Mouse (Mus musculus): ENCODE data around the gene Scrn3. TPM values are rescaled to one million over a fixed set of nuclear protein-coding genes. Genes with fewer than 3 reads are reported as not detected.

Scrn3 gene
- polyA plus RNA-seq, 1 experiment from 2014 or later = 7.8 TPM

GRCm38 (mm10) chr2:73266623-73267022, 45.8 kb upstream of the Scrn3 start:
- Histone ChIP-seq H3K4me2 (replicated peaks; ENCODE audit: low read depth) (no peak overlapping the region), H3K9ac (ENCODE audit: low read depth, low read length) (no peak overlapping the region), H3K27me3 (replicated peaks; ENCODE audit: control insufficient read depth, insufficient read depth, low read length) (peaks cover 89% of the 10 kb centered on the region), H3K4me3 (ENCODE audit: low read depth, low read length) (no peak overlapping the region), H3K36me3 (ENCODE audit: control insufficient read depth, insufficient read depth) (no peaks in the 10 kb centered on the region), H3K27ac (ENCODE audit: low read depth, low read length) (no peak overlapping the region), H3K9me3 (ENCODE audit: control insufficient read depth) (no peaks in the 10 kb centered on the region), H3K4me1 (replicated peaks; ENCODE audit: control insufficient read depth, insufficient read depth, low read length) (peaks cover 10% of the 10 kb centered on the region; the same call in 1 of the 2 replicates)
- TF ChIP-seq CTCF (IDR thresholded peaks at IDR 0.05; ENCODE audit: low read depth) = no peak
- 47% methylated on average over 1 of the region's 1 CpGs for WGBS
- no peak for ATAC-seq

- Histone ChIP-seq H3K27me3 (replicated peaks; ENCODE audit: control insufficient read depth, insufficient read depth, low read length) (peaks cover 88% of the 10 kb centered on the region), H3K36me3 (ENCODE audit: control insufficient read depth, insufficient read depth) (no peaks in the 10 kb centered on the region), H3K9me3 (ENCODE audit: control insufficient read depth) (no peaks in the 10 kb centered on the region), H3K4me1 (replicated peaks; ENCODE audit: control insufficient read depth, insufficient read depth, low read length) (peaks cover 14% of the 10 kb centered on the region; the same call in 1 of the 2 replicates), H3K4me2 (replicated peaks; ENCODE audit: low read depth) (no peak overlapping the region), H3K27ac (ENCODE audit: low read depth, low read length) (no peak overlapping the region), H3K9ac (ENCODE audit: low read depth, low read length) (no peak overlapping the region), H3K4me3 (ENCODE audit: low read depth, low read length) (no peak overlapping the region)
- TF ChIP-seq CTCF (IDR thresholded peaks at IDR 0.05; ENCODE audit: low read depth) = no peak
- ATAC-seq = no peak
- 16% methylated on average over 3 of the region's 3 CpGs for WGBS
Measured at GRCm38 (mm10) chr2:73267231-73267630, 45.2 kb upstream of the Scrn3 start.

GRCm38 (mm10) chr2:73267818-73268217, 44.6 kb upstream of the Scrn3 start:
- H3K4me2 ChIP-seq (replicated peaks; ENCODE audit: low read depth) = no peak overlapping the region
- peaks cover 88% of the 10 kb centered on the region for H3K27me3 ChIP-seq (replicated peaks; ENCODE audit: control insufficient read depth, insufficient read depth, low read length)
- no peak overlapping the region for H3K27ac ChIP-seq (ENCODE audit: low read depth, low read length)
- no peaks in the 10 kb centered on the region for H3K36me3 ChIP-seq (ENCODE audit: control insufficient read depth, insufficient read depth)
- peaks cover 14% of the 10 kb centered on the region; the same call in 1 of the 2 replicates for H3K4me1 ChIP-seq (replicated peaks; ENCODE audit: control insufficient read depth, insufficient read depth, low read length)
- H3K9ac ChIP-seq (ENCODE audit: low read depth, low read length) = no peak overlapping the region
- 5% methylated on average over 4 of the region's 4 CpGs for WGBS
- no peak for ATAC-seq
- H3K4me3 ChIP-seq (ENCODE audit: low read depth, low read length) = no peak overlapping the region
- no peak for TF ChIP-seq CTCF (IDR thresholded peaks at IDR 0.05; ENCODE audit: low read depth)
- H3K9me3 ChIP-seq (ENCODE audit: control insufficient read depth) = no peaks in the 10 kb centered on the region

- Histone ChIP-seq H3K27me3 (replicated peaks; ENCODE audit: control insufficient read depth, insufficient read depth, low read length) (peaks cover 93% of the 10 kb centered on the region), H3K4me1 (replicated peaks; ENCODE audit: control insufficient read depth, insufficient read depth, low read length) (peaks cover 14% of the 10 kb centered on the region; the same call in 1 of the 2 replicates), H3K4me3 (ENCODE audit: low read depth, low read length) (no peak overlapping the region), H3K36me3 (ENCODE audit: control insufficient read depth, insufficient read depth) (no peaks in the 10 kb centered on the region), H3K4me2 (replicated peaks; ENCODE audit: low read depth) (no peak overlapping the region), H3K9ac (ENCODE audit: low read depth, low read length) (no peak overlapping the region), H3K9me3 (ENCODE audit: control insufficient read depth) (no peaks in the 10 kb centered on the region), H3K27ac (ENCODE audit: low read depth, low read length) (no peak overlapping the region)
- 4% methylated on average over 12 of the region's 12 CpGs for WGBS
- TF ChIP-seq CTCF (IDR thresholded peaks at IDR 0.05; ENCODE audit: low read depth) = no peak
- no peak for ATAC-seq
Measured at GRCm38 (mm10) chr2:73268281-73268680, 44.1 kb upstream of the Scrn3 start.

- no peak for ATAC-seq
- peaks cover 94% of the 10 kb centered on the region for H3K27me3 ChIP-seq (replicated peaks; ENCODE audit: control insufficient read depth, insufficient read depth, low read length)
Measured at GRCm38 (mm10) chr2:73268836-73269395, 43.5 kb upstream of the Scrn3 start.

GRCm38 (mm10) chr2:73269666-73270065, 42.7 kb upstream of the Scrn3 start:
- ATAC-seq = no peak
- Histone ChIP-seq H3K9ac (ENCODE audit: low read depth, low read length) (no peak overlapping the region), H3K27ac (ENCODE audit: low read depth, low read length) (no peak overlapping the region), H3K36me3 (ENCODE audit: control insufficient read depth, insufficient read depth) (no peaks in the 10 kb centered on the region), H3K4me3 (ENCODE audit: low read depth, low read length) (0 out of 2 replicates have a peak overlapping the region, but pooled peaks have one; percentile 2), H3K4me2 (replicated peaks; ENCODE audit: low read depth) (no peak overlapping the region), H3K27me3 (replicated peaks; ENCODE audit: control insufficient read depth, insufficient read depth, low read length) (peaks cover 94% of the 10 kb centered on the region), H3K9me3 (ENCODE audit: control insufficient read depth) (no peaks in the 10 kb centered on the region), H3K4me1 (replicated peaks; ENCODE audit: control insufficient read depth, insufficient read depth, low read length) (peaks cover 14% of the 10 kb centered on the region; the same call in 1 of the 2 replicates)
- WGBS = 3% methylated on average over 16 of the region's 17 CpGs
- no peak for TF ChIP-seq CTCF (IDR thresholded peaks at IDR 0.05; ENCODE audit: low read depth)

More at GRCm38 (mm10) chr2:73268836-73269395, 43.5 kb upstream of the Scrn3 start:
- Histone ChIP-seq H3K27ac (ENCODE audit: low read depth, low read length) (no peak overlapping the region), H3K9me3 (ENCODE audit: control insufficient read depth) (no peaks in the 10 kb centered on the region), H3K9ac (ENCODE audit: low read depth, low read length) (no peak overlapping the region), H3K4me3 (ENCODE audit: low read depth, low read length) (no peak overlapping the region), H3K36me3 (ENCODE audit: control insufficient read depth, insufficient read depth) (no peaks in the 10 kb centered on the region), H3K4me1 (replicated peaks; ENCODE audit: control insufficient read depth, insufficient read depth, low read length) (peaks cover 14% of the 10 kb centered on the region; the same call in 1 of the 2 replicates), H3K4me2 (replicated peaks; ENCODE audit: low read depth) (no peak overlapping the region)
- 10% methylated on average over 8 of the region's 8 CpGs for WGBS
- no peak for TF ChIP-seq CTCF (IDR thresholded peaks at IDR 0.05; ENCODE audit: low read depth)
